Mouse (Mus musculus) kidney, adult 2 months (tissue): Measurements from ENCODE around the gene Upp2.

Source experiments
- CTCF ChIP-seq: fragments of 200-500 bp; conservative IDR thresholded peaks from 2 replicates; pipeline ENCODE4 v1.5.1; 2011; ENCODE audit warnings: low read depth, mild to moderate bottlenecking, control low read depth, low read length, moderate library complexity, mixed read lengths; ENCODE audit not compliant: insufficient read depth, insufficient read length
- POLR2A ChIP-seq: fragments of 200-500 bp; IDR thresholded peaks from one replicate; pipeline ENCODE4 v1.6.1; 2011; ENCODE audit warnings: low read depth, low read length, control low read depth

- no peak for TF ChIP-seq CTCF
- TF ChIP-seq POLR2A = no peak
These were observed 220.3 kb downstream of the Upp2 start for GRCm38 (mm10) chr2:58787360-58787759.
